Mouse (Mus musculus): Measurements from ENCODE around the gene Irgc1. TPM values are rescaled to one million over a fixed set of nuclear protein-coding genes. Genes with fewer than 3 reads are reported as not detected.

Irgc1 gene
- total RNA-seq, 2 experiments from 2014 or later: not detected

- no peak for DNase-seq (ENCODE audit: low spot score in 2 of 2)
Measured at GRCm38 (mm10) chr7:24439191-24439590, 12.9 kb downstream of the Irgc1 start.

GRCm38 (mm10) chr7:24437981-24438380, 14.1 kb downstream of the Irgc1 start:
- peak; percentile 21 to 31 for DNase-seq (ENCODE audit: low spot score in 2 of 2)

- DNase-seq (ENCODE audit: low spot score in 2 of 2): no peak
Measured at GRCm38 (mm10) chr7:24435305-24435704, 16.8 kb downstream of the Irgc1 start.

GRCm38 (mm10) chr7:24431713-24432112, 20.4 kb downstream of the Irgc1 start:
- no peak for DNase-seq (ENCODE audit: low spot score in 2 of 2)

- no peak for DNase-seq (ENCODE audit: low spot score in 2 of 2)
Measured at GRCm38 (mm10) chr7:24430551-24431345, 21.3 kb downstream of the Irgc1 start.

GRCm38 (mm10) chr7:24429413-24430112, 22.5 kb downstream of the Irgc1 start:
- peak; percentile 63 to 85 for DNase-seq (ENCODE audit: low spot score in 2 of 2)

GRCm38 (mm10) chr7:24428725-24429124, 23.4 kb downstream of the Irgc1 start:
- DNase-seq (ENCODE audit: low spot score in 2 of 2): no peak

GRCm38 (mm10) chr7:24427168-24427567, 24.9 kb downstream of the Irgc1 start:
- no peak for DNase-seq (ENCODE audit: low spot score in 2 of 2)

- no peak for DNase-seq (ENCODE audit: low spot score in 2 of 2)
Measured at GRCm38 (mm10) chr7:24425919-24426318, 26.2 kb downstream of the Irgc1 start.

GRCm38 (mm10) chr7:24423956-24424732, 28.0 kb downstream of the Irgc1 start:
- DNase-seq (ENCODE audit: low spot score in 2 of 2): no peak

- no peak for DNase-seq (ENCODE audit: low spot score in 2 of 2)
Measured at GRCm38 (mm10) chr7:24423107-24423763, 28.9 kb downstream of the Irgc1 start.

- DNase-seq (ENCODE audit: low spot score in 2 of 2): no peak
Measured at GRCm38 (mm10) chr7:24422251-24422650, 29.8 kb downstream of the Irgc1 start.

GRCm38 (mm10) chr7:24421648-24422047, 30.4 kb downstream of the Irgc1 start:
- no peak for DNase-seq (ENCODE audit: low spot score in 2 of 2)

GRCm38 (mm10) chr7:24419579-24419978, 32.5 kb downstream of the Irgc1 start:
- DNase-seq (ENCODE audit: low spot score in 2 of 2): no peak

GRCm38 (mm10) chr7:24415261-24415660, 36.8 kb downstream of the Irgc1 start:
- DNase-seq (ENCODE audit: low spot score in 2 of 2): no peak

- DNase-seq (ENCODE audit: low spot score in 2 of 2): no peak
Measured at GRCm38 (mm10) chr7:24413630-24414029, 38.5 kb downstream of the Irgc1 start.

- no peak for DNase-seq (ENCODE audit: low spot score in 2 of 2)
Measured at GRCm38 (mm10) chr7:24410831-24411230, 41.3 kb downstream of the Irgc1 start.

GRCm38 (mm10) chr7:24410123-24410522, 42.0 kb downstream of the Irgc1 start:
- DNase-seq (ENCODE audit: low spot score in 2 of 2): no peak

GRCm38 (mm10) chr7:24408186-24408585, 43.9 kb downstream of the Irgc1 start:
- DNase-seq (ENCODE audit: low spot score in 2 of 2): no peak

GRCm38 (mm10) chr7:24406528-24407344, 45.4 kb downstream of the Irgc1 start:
- DNase-seq (ENCODE audit: low spot score in 2 of 2): peak; percentile 61 to 77

All from layer of hippocampus, postnatal 14 days (tissue).